Mouse (Mus musculus) heart, adult 2 months (tissue): ENCODE measurements at regions not wholly inside any gene's neighbourhood (a gene's known extent, or its start where the extent isn't known, plus 50 kb on each side); places are given as distances from the start of the nearest gene placed in this dataset.

Experiments used
- DNase-seq, 2 experiments: peaks; one replicate each; pipeline ENCODE4 v3.0.0; 2021
- H3K27ac ChIP-seq: fragments of 200-600 bp; 2 replicates; pipeline ENCODE4 v1.8.1; 2022
- H3K27me3 ChIP-seq: fragments of 200-500 bp; 2 replicates; pipeline ENCODE4 v1.6.1; 2012; ENCODE audit warnings: mild to moderate bottlenecking, low read length, inconsistent platforms, mixed read lengths; ENCODE audit not compliant: control insufficient read depth, insufficient read depth
- H3K36me3 ChIP-seq: fragments of 200-500 bp; 2 replicates; pipeline ENCODE4 v1.6.1; 2012; ENCODE audit warnings: low read length, inconsistent platforms; ENCODE audit not compliant: control insufficient read depth, insufficient read depth
- H3K4me1 ChIP-seq: fragments of 200-500 bp; 2 replicates; pipeline ENCODE4 v1.6.1; 2011; ENCODE audit warnings: low read length; ENCODE audit not compliant: control insufficient read depth, insufficient read depth
- H3K4me3 ChIP-seq: fragments of 200-600 bp; 2 replicates; pipeline ENCODE4 v1.8.1; 2022
- H3K79me2 ChIP-seq: fragments of 200-500 bp; replicated peaks from 2 replicates; pipeline ENCODE4 v1.6.1; 2012; ENCODE audit warnings: mild to moderate bottlenecking, inconsistent platforms, low read length, moderate library complexity, mixed read lengths; ENCODE audit not compliant: control insufficient read depth, insufficient read depth
- H3K9ac ChIP-seq: fragments of 200-500 bp; 2 replicates; pipeline ENCODE4 v1.6.1; 2012; ENCODE audit warnings: low read depth, mild to moderate bottlenecking, control low read depth, inconsistent platforms, low read length, mixed read lengths
- CTCF ChIP-seq: fragments of 200-600 bp; IDR thresholded peaks from 2 replicates; pipeline ENCODE4 v1.8.1; 2022; ENCODE audit warnings: antibody characterized with exemption, mild to moderate bottlenecking, moderate library complexity
- EP300 ChIP-seq: fragments of 200-500 bp; IDR thresholded peaks from 2 replicates; pipeline ENCODE4 v1.6.1; 2011; ENCODE audit warnings: low read depth, low read length, control low read depth; ENCODE audit not compliant: insufficient read depth
- POLR2A ChIP-seq: fragments of 200-500 bp; IDR thresholded peaks from 2 replicates; pipeline ENCODE4 v1.6.1; 2011; ENCODE audit warnings: mild to moderate bottlenecking, low read depth, low read length, control low read depth; ENCODE audit not compliant: insufficient read depth
- WGBS: fragments of 180-500 bp; shearing (Covaris S2); methylation state at CpG from one replicate; pipeline ENCODE4 v1.1.7; 2018; 5-methylcytosine and 5-hydroxymethylcytosine counted together
- intact Hi-C: fragments of 180-260 bp; cut with DNase I; formaldehyde crosslinking; loops from one replicate; pipeline ENCODE4 v1.15.1; 2025

GRCm38 (mm10) chr6:25286313-25286712 is 330.2 kb upstream of the Tmem229a start:
- no peak for TF ChIP-seq EP300
- no peak for TF ChIP-seq CTCF
- no peak for TF ChIP-seq POLR2A
- H3K4me3 ChIP-seq, result no peak overlapping the region
- DNase-seq, result no peak
- H3K4me1 ChIP-seq, result no peaks in the 10 kb centered on the region
- H3K79me2 ChIP-seq, result no peaks in the 10 kb centered on the region
- no peaks in the 10 kb centered on the region for H3K27me3 ChIP-seq
- H3K9ac ChIP-seq, result no peak overlapping the region
- intact Hi-C loops, result no loop called here
- no peaks in the 10 kb centered on the region for H3K36me3 ChIP-seq
- 72% methylated on average over 6 of the region's 6 CpGs for WGBS
- no peak overlapping the region for H3K27ac ChIP-seq

- H3K4me3 ChIP-seq, result no peak overlapping the region
- TF ChIP-seq POLR2A (no peak), CTCF (no peak), EP300 (no peak)
- no peak overlapping the region for H3K27ac ChIP-seq
- H3K4me1 ChIP-seq, result no peaks in the 10 kb centered on the region
- no peaks in the 10 kb centered on the region for H3K79me2 ChIP-seq
- WGBS, result 45% methylated on average over 1 of the region's 1 CpGs
- H3K9ac ChIP-seq, result no peak overlapping the region
- H3K27me3 ChIP-seq, result no peaks in the 10 kb centered on the region
- intact Hi-C loops, result loop anchor here (10.0 kb wide), 1 partner anchor 86 kb away; no protein-coding TSS in a partner anchor
- H3K36me3 ChIP-seq, result no peaks in the 10 kb centered on the region
- no peak for DNase-seq
Measured at GRCm38 (mm10) chr6:25278509-25278908, 322.4 kb upstream of the Tmem229a start.

- WGBS, result 51% methylated on average over 8 of the region's 8 CpGs
- Histone ChIP-seq H3K4me3 (no peak overlapping the region), H3K36me3 (no peaks in the 10 kb centered on the region), H3K4me1 (no peaks in the 10 kb centered on the region), H3K27ac (no peak overlapping the region), H3K9ac (no peak overlapping the region), H3K27me3 (no peaks in the 10 kb centered on the region), H3K79me2 (no peaks in the 10 kb centered on the region)
- intact Hi-C loops, result loop anchor here (10.0 kb wide), 1 partner anchor 87 kb away; no protein-coding TSS in a partner anchor
- DNase-seq, result no peak
- TF ChIP-seq EP300 (no peak), POLR2A (no peak), CTCF (no peak)
Measured at GRCm38 (mm10) chr6:25277703-25278447, 321.8 kb upstream of the Tmem229a start.

GRCm38 (mm10) chr6:25276221-25276620 is 320.1 kb upstream of the Tmem229a start:
- Histone ChIP-seq H3K27me3 (no peaks in the 10 kb centered on the region), H3K4me1 (no peaks in the 10 kb centered on the region), H3K79me2 (no peaks in the 10 kb centered on the region), H3K9ac (no peak overlapping the region), H3K27ac (no peak overlapping the region), H3K36me3 (no peaks in the 10 kb centered on the region), H3K4me3 (no peak overlapping the region)
- intact Hi-C loops, result loop anchor here (10.0 kb wide), 1 partner anchor 89 kb away; no protein-coding TSS in a partner anchor
- 40% methylated on average over 2 of the region's 2 CpGs for WGBS
- DNase-seq, result peak in 1 of 2 experiments; percentile 20
- TF ChIP-seq POLR2A, result no peak
- TF ChIP-seq EP300, result no peak
- TF ChIP-seq CTCF, result peak; percentile 62

- TF ChIP-seq EP300 (no peak), CTCF (no peak), POLR2A (no peak)
- Histone ChIP-seq H3K79me2 (no peaks in the 10 kb centered on the region), H3K27me3 (no peaks in the 10 kb centered on the region), H3K36me3 (no peaks in the 10 kb centered on the region), H3K4me3 (no peak overlapping the region), H3K27ac (no peak overlapping the region), H3K4me1 (no peaks in the 10 kb centered on the region), H3K9ac (no peak overlapping the region)
- no peak for DNase-seq
- WGBS, result 91% methylated on average over 1 of the region's 1 CpGs
- intact Hi-C loops, result no loop called here
Measured at GRCm38 (mm10) chr6:25260559-25260958, 304.5 kb upstream of the Tmem229a start.

- Histone ChIP-seq H3K79me2 (no peaks in the 10 kb centered on the region), H3K27me3 (no peaks in the 10 kb centered on the region), H3K27ac (no peak overlapping the region), H3K9ac (no peak overlapping the region), H3K4me1 (no peaks in the 10 kb centered on the region), H3K36me3 (no peaks in the 10 kb centered on the region), H3K4me3 (no peak overlapping the region)
- no peak for TF ChIP-seq CTCF
- no peak for TF ChIP-seq EP300
- no peak for TF ChIP-seq POLR2A
- intact Hi-C loops, result no loop called here
- 61% methylated on average over 2 of the region's 2 CpGs for WGBS
- DNase-seq, result no peak
Measured at GRCm38 (mm10) chr6:25255762-25256161, 299.7 kb upstream of the Tmem229a start.
